Mouse (Mus musculus) c-Kit-positive CD71-negative TER-119-negative erythroid progenitor cells, embryonic 14.5 days (primary cell): Measurements from ENCODE around the gene Nav2.

Experiments used
- DNase-seq: peaks from one replicate; pipeline ENCODE4 v3.0.0-alpha.2; 2013; ENCODE audit warnings: low read depth

Gene Nav2

DNA sequence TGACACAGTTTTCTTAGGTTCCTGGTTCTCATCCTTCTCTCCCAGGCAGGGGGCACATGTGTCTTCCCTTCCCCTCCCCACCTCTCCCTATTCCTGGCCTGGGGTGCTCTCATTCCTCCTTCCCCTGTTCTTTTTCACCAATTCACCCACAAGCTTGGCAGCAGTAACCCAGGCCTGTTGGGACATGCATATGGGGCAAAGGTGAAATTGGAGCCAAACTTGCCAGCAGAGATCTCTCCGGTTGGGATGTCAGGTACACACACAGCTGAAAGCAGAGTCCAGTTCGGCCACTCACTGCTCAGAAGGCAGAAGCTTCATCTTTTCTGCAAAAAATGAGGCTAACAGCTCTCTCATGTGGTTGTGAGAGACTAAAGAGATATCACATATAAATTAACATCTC, 26.3 kb downstream of the Nav2 start:
- DNase-seq: no peak

DNA sequence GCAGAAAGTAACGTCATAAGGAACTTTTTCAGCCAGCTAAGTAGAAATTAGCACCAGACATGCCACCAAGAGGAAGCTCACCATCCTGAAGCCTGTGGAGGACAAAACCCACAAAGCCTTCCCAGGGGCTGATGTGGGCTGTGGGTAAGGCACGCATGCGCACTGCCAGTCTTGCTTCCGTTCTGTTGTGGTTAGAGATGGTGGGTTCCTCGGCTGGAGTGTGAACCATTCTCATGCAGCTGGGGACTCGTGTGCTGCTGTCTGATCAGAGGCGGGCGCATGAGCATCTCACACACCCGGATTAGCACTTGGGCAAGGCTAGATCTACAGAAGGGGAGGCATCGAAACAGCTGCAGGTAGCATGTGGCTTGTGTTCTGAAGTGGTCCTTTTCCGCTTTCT, 29.0 kb downstream of the Nav2 start:
- peak; percentile 58 for DNase-seq

DNA sequence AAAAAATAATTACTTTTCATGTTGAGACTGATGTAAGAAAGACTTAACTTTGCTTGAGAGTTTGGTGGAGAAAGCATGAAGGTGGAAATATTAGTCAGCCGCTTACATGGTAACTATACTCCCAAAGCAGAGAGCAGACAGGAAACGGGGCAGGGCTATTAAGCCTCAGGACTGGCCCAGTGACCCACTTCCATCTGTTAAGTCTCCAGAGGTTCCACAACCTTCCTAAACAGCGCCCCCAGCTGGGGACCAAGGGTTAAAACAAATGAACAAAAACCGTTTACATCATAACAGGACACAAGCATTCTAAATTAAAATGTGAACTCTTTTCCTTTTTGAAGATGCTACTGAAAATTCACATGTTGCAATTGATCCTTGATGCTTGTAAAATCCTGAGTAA, 29.7 kb downstream of the Nav2 start:
- no peak for DNase-seq

DNA sequence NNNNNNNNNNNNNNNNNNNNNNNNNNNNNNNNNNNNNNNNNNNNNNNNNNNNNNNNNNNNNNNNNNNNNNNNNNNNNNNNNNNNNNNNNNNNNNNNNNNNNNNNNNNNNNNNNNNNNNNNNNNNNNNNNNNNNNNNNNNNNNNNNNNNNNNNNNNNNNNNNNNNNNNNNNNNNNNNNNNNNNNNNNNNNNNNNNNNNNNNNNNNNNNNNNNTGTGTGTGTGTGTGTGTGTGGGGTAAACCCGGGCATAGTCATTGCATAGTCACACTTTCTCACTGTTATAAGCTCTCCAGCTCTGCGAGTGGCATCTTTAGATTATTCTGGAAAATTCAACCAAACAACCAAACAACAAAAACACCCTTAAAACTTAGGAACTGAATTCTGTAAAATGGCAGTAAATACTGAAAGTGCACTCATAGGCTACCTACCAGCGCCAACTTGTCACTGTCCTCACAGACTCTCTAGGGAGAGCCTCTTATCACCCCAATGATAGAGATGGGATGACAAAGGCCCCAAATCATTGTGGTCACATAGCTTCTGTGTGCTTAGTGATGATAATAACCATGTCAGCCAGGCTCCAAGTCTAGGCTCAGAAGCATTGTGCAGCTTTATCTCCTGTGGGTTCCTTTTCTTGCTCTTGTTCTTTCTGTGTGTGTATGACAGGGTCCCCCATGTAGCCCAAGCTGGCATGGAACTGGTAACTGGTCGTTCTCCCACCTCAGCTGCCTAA, 40.0 kb downstream of the Nav2 start:
- DNase-seq: no peak

DNA sequence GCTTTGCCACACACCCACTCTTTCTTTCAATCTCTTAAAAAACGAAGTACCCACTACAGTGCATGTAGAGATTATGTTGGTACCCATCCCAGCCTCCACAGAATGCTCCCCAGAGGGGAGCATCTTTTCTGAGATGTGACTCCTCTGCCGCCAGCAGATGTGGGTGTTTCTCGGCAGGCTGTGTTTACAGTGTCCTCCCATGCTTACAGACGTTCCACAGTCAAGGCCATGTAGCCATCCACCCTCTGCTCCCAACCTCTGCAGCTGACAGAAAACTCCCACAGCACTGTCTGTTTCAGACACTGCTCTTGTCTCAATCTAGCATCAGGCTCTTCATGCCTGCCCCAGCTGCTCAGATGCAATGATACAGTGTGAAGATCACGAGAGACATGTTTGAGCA, 46.0 kb downstream of the Nav2 start:
- no peak for DNase-seq

DNA sequence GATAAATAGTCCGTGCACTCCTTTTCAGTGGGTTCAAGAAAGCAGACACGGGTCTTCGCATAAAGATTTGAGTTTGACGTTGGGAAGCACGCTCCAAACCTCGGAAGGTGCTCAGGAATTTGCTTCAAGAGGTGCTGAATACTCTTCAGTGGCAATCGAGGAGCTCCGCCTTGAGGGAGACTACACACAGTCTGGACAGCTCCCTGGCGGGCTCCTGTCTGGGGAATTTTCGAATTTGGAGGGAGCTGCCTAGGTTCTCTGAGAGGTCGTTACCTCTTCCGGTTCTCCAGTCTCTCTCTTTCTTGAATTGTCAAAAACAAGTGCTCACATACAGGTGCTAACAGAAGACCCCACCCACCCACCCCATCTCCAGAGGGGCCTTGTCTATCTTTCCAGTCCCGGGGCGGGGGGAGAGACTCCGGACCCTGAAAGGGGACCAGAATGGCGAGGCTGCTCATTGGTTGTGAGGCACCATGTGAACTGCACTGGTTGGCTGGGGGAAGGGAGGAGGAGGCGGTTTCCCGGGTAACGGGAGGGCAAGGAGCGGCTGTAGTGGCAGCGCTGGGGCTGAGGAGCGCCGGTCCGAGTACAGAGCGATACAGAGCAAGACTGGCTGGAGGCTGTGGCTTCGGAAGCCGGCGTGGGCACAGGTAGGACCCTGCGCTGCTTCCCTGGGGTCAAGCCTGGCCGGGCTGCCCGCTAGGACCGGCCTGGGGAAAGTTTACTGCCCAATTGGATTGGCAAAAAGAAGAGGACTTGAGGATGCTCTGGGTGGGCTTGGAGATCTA, 50.2 kb downstream of the Nav2 start:
- DNase-seq: no peak

DNA sequence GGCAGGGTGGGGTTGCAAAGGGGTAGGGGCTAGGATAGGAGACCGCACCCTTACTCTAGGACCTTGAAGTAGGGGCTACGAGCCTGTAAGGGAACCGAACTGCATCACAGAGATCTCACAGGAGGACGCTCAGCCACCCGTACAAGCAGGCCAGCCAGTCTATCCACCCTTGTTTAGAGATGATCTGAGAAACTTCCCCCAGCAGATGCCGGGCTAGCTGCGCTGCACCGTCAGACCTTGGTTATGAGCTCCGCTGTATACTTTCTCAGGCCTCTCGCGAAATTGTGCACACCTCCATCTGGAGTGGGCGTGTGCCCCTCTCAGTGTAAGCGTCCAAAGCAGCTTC, 50.8 kb downstream of the Nav2 start:
- no peak for DNase-seq

DNA sequence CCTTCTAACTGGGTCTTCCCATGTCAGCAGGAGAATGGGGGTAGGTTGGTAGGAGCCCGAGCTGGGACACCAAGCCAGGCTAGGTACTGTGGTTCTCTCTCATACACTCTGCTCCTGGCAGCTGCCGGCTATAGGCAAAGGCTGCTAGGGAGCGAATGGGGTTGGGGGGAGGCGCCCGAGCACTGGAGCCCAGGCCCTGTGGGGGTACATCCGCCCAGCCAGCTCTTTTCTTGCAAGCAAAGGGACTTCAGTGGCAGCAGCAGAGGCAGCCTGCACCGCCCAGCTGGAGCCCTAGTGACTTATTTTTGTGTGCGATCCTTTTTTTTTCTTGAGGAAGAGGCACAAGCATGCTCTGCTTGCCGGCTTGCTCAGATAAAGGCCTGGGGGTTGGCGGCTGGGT, 51.6 kb downstream of the Nav2 start:
- no peak for DNase-seq

DNA sequence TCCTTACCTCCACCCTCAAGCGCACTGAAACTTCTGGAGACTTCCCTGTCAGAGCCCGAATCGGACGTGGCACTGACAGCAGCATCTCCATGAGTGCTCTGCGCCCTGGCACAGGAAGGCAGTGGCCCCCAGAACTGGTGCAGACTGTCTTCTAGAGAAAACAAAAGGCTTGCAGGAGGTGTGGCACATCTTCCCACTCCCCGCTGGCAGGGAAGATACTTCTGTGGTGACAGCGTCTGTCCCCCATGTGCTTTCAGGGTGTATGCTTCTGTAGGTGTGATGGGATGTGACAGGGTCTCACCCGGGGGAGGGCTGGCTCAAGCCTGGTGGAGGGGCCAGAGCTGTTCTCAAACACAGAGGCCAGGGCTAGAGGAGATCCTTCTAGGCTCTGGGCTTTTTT, 53.0 kb downstream of the Nav2 start:
- no peak for DNase-seq

DNA sequence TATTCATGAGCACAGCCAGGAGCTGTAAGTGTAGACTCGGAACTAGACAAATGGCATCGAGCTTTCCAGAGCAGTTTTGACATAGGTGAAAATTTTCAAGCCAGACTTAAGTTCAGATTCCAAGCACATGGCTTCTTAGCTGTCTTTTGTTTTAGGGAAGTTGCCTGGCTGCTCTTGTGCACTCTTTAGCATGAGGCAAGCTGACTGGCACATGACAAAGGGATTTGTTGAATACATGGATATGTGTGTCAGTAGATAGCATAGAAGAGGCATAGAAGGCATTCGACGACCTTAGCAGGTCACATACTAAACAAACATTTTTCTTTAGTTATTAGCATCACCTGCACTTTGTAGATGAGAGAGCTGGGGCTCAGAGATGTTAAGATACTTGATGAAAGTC, 53.4 kb downstream of the Nav2 start:
- DNase-seq: no peak

DNA sequence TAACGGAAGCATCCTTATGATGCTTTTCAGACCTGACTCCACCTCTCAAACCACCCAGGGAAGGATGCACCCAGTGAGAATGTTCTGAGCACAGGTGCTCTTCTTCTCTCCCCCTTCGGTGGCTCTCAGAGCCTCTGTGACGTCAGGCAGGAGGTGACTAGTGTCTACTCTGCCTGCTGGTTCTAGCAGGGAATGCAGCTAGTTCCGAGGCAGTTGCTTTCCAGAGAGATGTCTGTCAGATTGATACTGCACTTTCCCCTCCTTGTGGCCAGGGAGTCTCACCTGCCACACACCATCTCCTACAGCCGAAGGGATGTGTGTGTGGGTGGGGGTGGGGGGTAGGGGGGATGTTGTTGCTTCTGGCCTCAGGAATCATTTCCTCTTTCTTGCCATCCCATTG, 54.6 kb downstream of the Nav2 start:
- DNase-seq: no peak

DNA sequence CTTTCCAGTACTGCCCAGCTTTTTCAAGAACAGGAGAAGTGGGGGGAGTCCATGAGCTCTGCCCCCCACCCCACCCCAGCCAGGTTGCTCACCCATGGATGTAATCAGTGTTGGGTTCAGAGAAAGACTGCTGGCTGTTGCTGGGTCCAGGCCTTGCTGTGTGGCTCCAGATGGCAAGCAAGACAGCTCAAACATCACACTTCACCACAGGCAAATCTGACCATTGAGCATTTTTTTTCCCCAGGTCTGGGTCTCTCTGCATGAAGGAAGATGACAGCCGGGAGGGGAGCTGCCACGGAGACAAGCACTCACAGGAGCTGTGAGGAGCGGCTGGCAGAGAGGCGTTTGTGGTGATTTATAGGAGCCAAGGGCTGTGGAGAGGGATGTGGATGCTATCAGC, 55.0 kb downstream of the Nav2 start:
- DNase-seq: no peak

DNA sequence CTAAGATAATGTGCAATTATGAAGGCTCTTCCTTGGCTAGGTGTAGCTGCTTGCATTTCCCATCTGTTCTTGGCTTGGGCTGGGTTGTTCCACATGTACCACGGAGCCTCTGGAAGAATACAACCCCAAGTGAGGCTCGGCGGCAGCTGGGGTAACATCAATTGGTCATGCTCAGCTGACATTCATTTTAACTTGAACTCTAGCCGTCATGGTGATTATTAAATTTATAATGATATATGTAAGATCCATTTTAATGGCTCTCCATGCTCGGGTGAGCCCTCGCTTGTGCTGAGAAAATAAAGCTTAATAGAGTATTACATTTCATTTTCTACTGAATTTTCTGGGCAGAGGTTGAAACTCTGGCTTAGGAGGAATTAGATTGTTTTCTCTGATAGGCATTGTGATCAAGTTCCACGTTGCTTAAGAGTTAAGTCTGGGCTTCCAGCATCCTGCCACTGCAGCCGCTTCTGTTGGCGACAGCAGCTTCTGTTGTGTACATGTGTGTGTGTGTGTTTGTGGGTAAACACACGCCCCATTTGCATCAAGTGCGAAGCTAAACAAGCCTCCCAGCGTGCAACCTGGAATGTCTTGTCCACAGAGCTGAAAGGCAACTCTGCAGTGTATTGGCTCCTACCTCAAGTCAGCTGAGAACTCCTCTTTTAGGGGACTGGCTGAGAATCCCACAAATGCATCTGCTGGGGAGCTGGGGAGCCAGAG, 57.4 kb downstream of the Nav2 start:
- DNase-seq: no peak

DNA sequence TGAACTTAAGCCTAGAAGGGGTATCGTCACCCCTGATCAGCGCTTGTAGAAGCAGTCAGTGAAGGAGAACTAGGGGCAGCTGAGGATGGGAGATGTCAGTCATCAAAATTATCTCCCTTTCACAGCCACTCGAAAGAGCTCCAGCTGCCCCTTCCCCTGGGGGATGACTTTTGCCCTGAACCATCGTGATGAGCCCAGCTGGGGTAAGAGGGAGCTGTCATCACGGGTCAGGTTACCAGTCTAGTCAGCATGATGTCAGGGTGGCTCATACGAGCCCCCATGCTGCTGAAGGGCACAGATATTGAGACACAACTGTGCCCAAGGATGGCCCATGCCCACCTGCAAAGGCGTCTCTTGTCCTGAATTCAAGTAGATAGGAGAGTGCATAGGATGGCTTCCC, 72.5 kb downstream of the Nav2 start:
- DNase-seq: no peak

DNA sequence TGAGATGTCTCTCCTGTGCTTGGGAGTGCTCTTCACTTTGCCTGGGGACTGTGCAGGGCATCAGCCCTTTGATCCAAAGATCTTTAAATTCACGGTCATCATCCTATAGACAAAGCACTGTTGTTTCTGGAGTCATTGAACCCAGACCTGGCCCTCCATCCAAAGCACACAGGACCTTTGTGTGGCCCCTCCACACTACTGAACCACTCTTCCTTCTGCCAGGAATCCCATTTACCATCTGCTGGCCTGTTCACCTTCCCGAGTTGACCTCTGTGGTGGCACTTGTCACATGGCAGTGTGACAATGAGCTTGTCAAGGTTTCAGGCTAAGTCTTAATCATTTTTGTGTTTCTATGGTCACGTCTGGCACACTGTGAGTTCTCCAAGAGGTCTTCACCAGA, 73.3 kb downstream of the Nav2 start:
- no peak for DNase-seq

DNA sequence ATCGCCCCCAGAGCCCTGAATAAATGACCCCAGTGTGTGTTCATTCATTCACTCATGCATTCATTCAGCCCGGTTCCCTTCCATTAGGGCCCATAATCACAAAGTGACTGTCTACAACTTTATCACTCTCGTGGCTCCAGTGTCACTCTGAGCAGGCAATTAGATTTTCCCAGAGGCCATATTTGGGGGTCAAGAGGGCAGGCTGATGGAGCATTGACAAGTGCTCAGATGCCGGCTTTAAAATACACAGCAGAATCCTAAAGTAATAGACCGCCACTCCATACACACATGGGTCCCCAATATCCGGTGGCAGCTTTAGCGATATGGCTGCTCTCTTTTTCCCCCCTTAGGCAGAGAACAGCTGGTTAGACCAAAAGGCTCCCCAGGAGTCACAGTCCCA, 74.1 kb downstream of the Nav2 start:
- no peak for DNase-seq

DNA sequence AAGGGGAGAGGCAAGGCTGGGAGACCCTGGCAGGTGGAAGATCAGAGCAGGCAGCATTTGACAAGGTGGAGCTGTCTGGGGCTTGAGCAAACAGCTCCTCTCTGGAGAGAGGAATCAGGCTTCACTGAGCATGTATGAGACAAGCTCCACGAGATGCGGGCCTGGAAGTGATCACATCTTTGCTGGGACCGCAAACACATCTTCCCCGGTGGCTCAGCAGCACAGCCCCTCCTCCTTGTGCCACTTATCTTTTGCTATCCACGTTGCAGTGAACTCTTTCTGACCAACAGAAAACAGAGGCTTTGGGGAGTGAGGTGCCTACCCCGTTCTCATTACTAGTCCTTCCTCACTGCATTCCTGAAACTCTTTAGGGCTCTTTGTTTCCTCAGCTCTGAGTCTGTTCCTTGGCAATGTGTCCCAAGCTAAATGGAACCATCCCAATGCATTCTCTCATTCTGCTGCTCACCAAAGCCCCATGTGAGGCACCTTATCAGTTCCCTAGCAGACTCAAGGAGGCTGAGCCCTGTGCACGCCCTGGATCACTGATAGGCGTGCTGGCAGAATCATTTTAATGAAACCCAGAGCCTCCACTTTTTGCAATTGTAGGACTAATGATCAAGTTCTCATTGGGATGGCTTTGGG, 83.5 kb downstream of the Nav2 start:
- peak; percentile 14 for DNase-seq

DNA sequence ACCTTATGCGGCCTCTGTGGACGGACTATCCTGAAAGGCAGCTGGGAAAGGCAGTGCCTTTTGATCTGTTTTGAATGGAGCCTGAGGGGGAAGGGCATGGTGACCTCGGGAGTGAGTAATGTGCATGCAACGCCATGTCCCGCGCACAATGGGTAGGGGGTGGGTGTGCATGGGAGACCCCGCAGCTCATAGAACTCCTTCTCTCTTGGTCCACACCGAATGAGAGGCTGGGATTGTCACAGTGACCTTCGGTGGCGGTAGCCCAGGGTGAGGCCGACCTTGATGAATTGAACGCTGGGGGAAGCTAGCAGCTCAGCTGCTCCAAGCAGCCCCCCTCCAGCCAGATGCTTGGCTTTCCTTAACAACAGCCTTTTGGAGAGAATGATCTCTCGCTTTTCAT, 86.7 kb downstream of the Nav2 start:
- no peak for DNase-seq

DNA sequence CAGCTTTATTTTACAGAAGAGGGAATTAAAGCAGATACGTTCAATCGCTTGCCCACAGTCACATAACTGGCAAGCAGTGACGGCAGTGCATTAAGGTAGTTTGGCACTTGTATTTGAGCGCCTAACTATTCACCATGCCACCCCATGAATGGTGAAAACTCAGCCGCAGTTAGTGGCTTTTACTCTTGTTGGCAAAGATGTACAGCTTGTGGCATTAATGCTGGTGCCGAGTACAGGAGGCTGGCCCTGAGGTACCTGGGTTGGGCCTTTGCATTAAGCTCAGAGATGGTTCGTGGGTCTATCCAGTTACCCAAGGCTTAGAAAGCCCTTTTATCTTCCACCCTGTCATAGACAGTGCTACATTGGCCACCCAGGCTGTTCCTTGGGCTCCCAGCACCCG, 87.2 kb downstream of the Nav2 start:
- no peak for DNase-seq

DNA sequence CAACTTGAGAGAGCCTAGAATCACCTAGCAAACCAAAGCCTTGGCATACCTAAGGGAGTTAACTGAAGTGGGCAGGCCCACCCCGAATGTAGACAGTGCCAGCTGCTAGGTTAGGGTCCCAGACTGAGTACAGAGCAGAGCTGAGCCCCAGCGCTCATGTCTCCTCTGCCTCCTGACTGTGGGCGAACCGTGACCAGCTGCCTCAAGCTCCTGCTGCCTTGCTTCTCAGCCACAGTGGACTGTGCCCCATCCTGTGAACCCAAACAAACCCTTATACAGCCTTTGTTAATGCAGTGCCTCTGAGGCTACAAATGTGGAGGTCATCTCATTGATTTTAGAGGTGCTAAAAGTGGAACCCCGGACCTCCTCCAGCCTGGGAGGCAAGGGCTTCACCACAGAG, 88.3 kb downstream of the Nav2 start:
- DNase-seq: no peak

DNA sequence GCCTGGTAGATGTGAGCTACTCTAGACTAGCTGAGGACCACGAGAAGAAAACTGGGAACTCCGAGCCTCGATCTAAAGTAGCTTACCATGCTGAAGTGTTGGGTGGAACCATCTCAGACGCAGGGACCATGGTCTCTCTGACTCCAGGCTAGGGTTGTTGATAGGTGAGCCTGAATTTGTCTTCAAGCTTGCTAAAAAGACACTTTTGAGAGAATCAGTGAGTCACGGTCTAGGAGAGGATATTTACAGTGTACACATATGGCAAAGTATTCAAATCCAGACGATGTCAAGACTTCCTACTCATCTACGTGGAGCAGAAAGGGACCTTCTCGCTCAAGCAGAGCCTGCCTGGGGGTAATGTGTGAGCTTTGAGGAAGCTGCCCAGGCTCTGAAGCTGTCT, 89.6 kb downstream of the Nav2 start:
- DNase-seq: no peak

DNA sequence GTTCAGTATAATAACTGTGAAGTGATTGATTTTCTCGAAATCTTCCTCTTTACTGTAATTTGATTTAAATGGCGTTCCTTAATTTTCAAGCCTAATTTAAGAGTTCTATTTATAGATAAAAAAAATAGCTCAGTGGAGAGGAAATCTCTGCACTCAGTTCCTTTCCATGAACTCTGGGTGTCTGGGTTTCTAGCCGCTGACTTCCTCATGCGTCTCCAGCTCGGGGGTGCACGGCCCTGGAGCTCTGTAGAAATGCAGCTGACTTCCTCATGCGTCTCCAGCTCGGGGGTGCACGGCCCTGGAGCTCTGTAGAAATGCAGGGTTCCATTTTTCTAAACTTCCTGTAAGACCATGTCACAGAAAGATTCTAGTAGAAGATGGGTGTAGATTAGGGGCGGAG, 90.1 kb downstream of the Nav2 start:
- DNase-seq: no peak

DNA sequence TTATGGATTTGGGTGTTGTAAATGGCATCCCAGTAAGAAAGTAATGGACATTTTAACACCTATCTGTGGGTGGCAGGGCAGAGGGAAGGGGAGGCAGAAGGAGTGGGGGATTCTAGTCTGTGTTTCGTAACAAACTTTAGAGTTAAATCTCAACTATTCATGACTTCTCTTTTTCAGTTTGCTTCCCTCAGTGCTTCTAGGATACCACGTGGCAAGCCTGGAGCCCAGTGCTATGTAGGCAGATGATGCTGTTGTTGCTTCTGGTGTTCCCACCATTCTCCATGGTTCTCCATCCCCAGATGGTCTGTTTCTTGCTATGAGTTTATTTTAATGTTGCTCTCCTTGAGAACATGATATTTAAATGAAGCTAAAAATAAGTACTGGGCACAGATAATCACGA, 92.3 kb downstream of the Nav2 start:
- DNase-seq: no peak
